Mouse (Mus musculus) left cerebral cortex, postnatal 14 days (tissue): ENCODE measurements at regions not wholly inside any gene's neighbourhood (a gene's known extent, or its start where the extent isn't known, plus 50 kb on each side); places are given as distances from the start of the nearest gene placed in this dataset.

Source experiments
- DNase-seq, 2 experiments: peaks; one replicate each; pipeline ENCODE4 v3.0.0; 2021 to 2022; ENCODE audit warnings: low spot score in 2 of 2, mixed read lengths in 1 of 2
- intact Hi-C: fragments of 180-260 bp; cut with DNase I; formaldehyde crosslinking; loops from one replicate; pipeline ENCODE4 v1.15.1; 2025

GRCm38 (mm10) chr2:139298541-139299152 lies 195.1 kb upstream of the Sptlc3 start:
- no peak for DNase-seq
- intact Hi-C loops = no loop called here

- DNase-seq = peak in 1 of 2 experiments; percentile 2
- intact Hi-C loops = no loop called here
Measured at GRCm38 (mm10) chr2:139311401-139311812, 182.3 kb upstream of the Sptlc3 start.

GRCm38 (mm10) chr2:139312053-139312452 lies 181.7 kb upstream of the Sptlc3 start:
- intact Hi-C loops = no loop called here
- DNase-seq = no peak

GRCm38 (mm10) chr2:139322509-139322908 lies 171.2 kb upstream of the Sptlc3 start:
- intact Hi-C loops = no loop called here
- DNase-seq = no peak

GRCm38 (mm10) chr2:139325501-139325900 lies 168.2 kb upstream of the Sptlc3 start:
- intact Hi-C loops = no loop called here
- DNase-seq = no peak

- DNase-seq = no peak
- intact Hi-C loops = no loop called here
Measured at GRCm38 (mm10) chr2:139334681-139335080, 159.0 kb upstream of the Sptlc3 start.

GRCm38 (mm10) chr2:139338240-139338639 lies 155.5 kb upstream of the Sptlc3 start:
- intact Hi-C loops = no loop called here
- no peak for DNase-seq

- intact Hi-C loops = no loop called here
Measured at GRCm38 (mm10) chr2:139356280-139357010, 137.3 kb upstream of the Sptlc3 start.

GRCm38 (mm10) chr2:139362245-139362847 lies 131.4 kb upstream of the Sptlc3 start:
- intact Hi-C loops = no loop called here
- no peak for DNase-seq

More at GRCm38 (mm10) chr2:139356280-139357010, 137.3 kb upstream of the Sptlc3 start:
- no peak for DNase-seq

GRCm38 (mm10) chr2:139370070-139370469 lies 123.6 kb upstream of the Sptlc3 start:
- intact Hi-C loops = loop anchor here (2.0 kb wide), 1 partner anchor 1337 kb away; no protein-coding TSS in a partner anchor
- peak; percentile 29 to 54 for DNase-seq

GRCm38 (mm10) chr2:139380285-139380684 lies 113.4 kb upstream of the Sptlc3 start:
- DNase-seq = no peak
- intact Hi-C loops = loop anchor here (2.0 to 10.0 kb wide), 2 partner anchors 199 to 785 kb away; no protein-coding TSS in a partner anchor

GRCm38 (mm10) chr2:139381628-139382027 lies 112.1 kb upstream of the Sptlc3 start:
- intact Hi-C loops = loop anchor here (2.0 to 10.0 kb wide), 2 partner anchors 197 to 783 kb away; no protein-coding TSS in a partner anchor
- peak; percentile 84 to 88 for DNase-seq

GRCm38 (mm10) chr2:139413559-139413958 lies 80.2 kb upstream of the Sptlc3 start:
- intact Hi-C loops = no loop called here
- DNase-seq = no peak

- intact Hi-C loops = no loop called here
Measured at GRCm38 (mm10) chr2:139417506-139417905, 76.2 kb upstream of the Sptlc3 start.

GRCm38 (mm10) chr2:139422678-139423077 lies 71.0 kb upstream of the Sptlc3 start:
- intact Hi-C loops = loop anchor here (2.0 kb wide), 1 partner anchor 156 kb away; no protein-coding TSS in a partner anchor
- peak in 1 of 2 experiments; percentile 30 for DNase-seq

More at GRCm38 (mm10) chr2:139417506-139417905, 76.2 kb upstream of the Sptlc3 start:
- no peak for DNase-seq

GRCm38 (mm10) chr2:139423413-139423812 lies 70.3 kb upstream of the Sptlc3 start:
- intact Hi-C loops = loop anchor here (2.0 kb wide), 1 partner anchor 155 kb away; no protein-coding TSS in a partner anchor
- DNase-seq = peak; percentile 6 to 16
